In the genomic region with DNA sequence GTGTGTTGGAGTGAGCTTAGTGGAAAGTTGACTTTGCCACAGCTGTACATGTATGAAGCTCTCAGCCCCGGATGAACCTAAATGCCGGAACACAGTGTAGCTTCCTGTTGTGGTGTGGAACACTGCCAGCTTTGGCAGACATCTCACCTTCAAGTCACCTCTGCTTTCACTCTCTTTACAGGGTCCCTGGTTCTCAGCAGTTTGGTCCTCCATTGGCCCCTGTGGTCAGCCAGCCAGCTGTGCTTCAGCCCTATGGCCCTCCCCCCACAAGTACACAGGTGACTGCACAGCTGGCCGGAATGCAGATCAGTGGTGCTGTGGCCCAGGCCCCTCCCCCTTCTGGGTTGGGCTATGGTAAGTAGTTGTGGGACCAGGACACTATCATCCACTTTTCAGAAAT, we compare ENCODE assay signal across 9 mouse cellular contexts. TPM values are rescaled to one million over a fixed set of nuclear protein-coding genes. Genes with fewer than 3 reads are reported as not detected.
DNase-seq lines count a peak whose midpoint lies in the region; ATAC-seq and TF ChIP-seq lines count a peak whose summit lies in the region.
"Had no signal": no experiment of that assay in that cellular context is flagged by ENCODE, and none has a peak within 500 bp of the region (broad histone marks: within the 10 kb centered on the region; RNA-seq: fewer than 3 reads in every experiment).

No protein-coding gene starts in this region.

- no peaks in the 10 kb centered on the region for H3K27me3 ChIP-seq in heart, embryonic 12.5 days (replicated peaks)
- H3K27me3 ChIP-seq in heart, postnatal 0 days (ENCODE audit: control insufficient read depth, insufficient read depth, low read length): no peaks in the 10 kb centered on the region
- no peaks in the 10 kb centered on the region for H3K27me3 ChIP-seq in liver, postnatal 0 days (ENCODE audit: insufficient read depth, low read length)
- H3K27me3 ChIP-seq in stomach, postnatal 0 days (ENCODE audit: control insufficient read depth, insufficient read depth, low read length): no peaks in the 10 kb centered on the region
- H3K27me3 ChIP-seq: megakaryocyte, embryonic 14.5 days had no signal

- peaks cover 10% of the 10 kb centered on the region for H3K4me1 ChIP-seq in heart, embryonic 12.5 days (replicated peaks)
- no peaks in the 10 kb centered on the region; the same call in 1 of the 2 replicates for H3K4me1 ChIP-seq in heart, postnatal 0 days (ENCODE audit: control insufficient read depth, insufficient read depth)
- peaks cover 10% of the 10 kb centered on the region; the same call in 1 of the 2 replicates for H3K4me1 ChIP-seq in liver, postnatal 0 days (ENCODE audit: insufficient read depth)
- no peaks in the 10 kb centered on the region for H3K4me1 ChIP-seq in stomach, postnatal 0 days (replicated peaks; ENCODE audit: control insufficient read depth, insufficient read depth)

- H3K4me2 ChIP-seq in heart, embryonic 12.5 days: no peak overlapping the region
- H3K4me2 ChIP-seq in heart, postnatal 0 days (ENCODE audit: low read depth, low read length): no peak overlapping the region
- no peak overlapping the region for H3K4me2 ChIP-seq in liver, postnatal 0 days (ENCODE audit: low read depth, low read length)
- H3K4me2 ChIP-seq in stomach, postnatal 0 days (replicated peaks; ENCODE audit: low read depth): no peak overlapping the region

- WGBS in heart, embryonic 12.5 days: 62% methylated on average over 3 of the region's 3 CpGs
- 10% methylated on average over 3 of the region's 3 CpGs for WGBS in heart, postnatal 0 days
- 39% methylated on average over 3 of the region's 3 CpGs for WGBS in liver, postnatal 0 days (ENCODE audit: insufficient replicate concordance)
- 55% methylated on average over 3 of the region's 3 CpGs for WGBS in stomach, postnatal 0 days

- H3K9ac ChIP-seq in heart, embryonic 12.5 days: no peak overlapping the region
- H3K9ac ChIP-seq in heart, postnatal 0 days (replicated peaks; ENCODE audit: low read depth, low read length): no peak overlapping the region
- no peak overlapping the region for H3K9ac ChIP-seq in liver, postnatal 0 days (replicated peaks)
- no peak overlapping the region for H3K9ac ChIP-seq in stomach, postnatal 0 days (ENCODE audit: low read length)

- H3K9me3 ChIP-seq in heart, embryonic 12.5 days (replicated peaks): no peaks in the 10 kb centered on the region
- H3K9me3 ChIP-seq in heart, postnatal 0 days (replicated peaks; ENCODE audit: control insufficient read depth, low read length): no peaks in the 10 kb centered on the region
- no peaks in the 10 kb centered on the region for H3K9me3 ChIP-seq in liver, postnatal 0 days (ENCODE audit: low read length)
- H3K9me3 ChIP-seq in stomach, postnatal 0 days (ENCODE audit: control insufficient read depth, low read length): no peaks in the 10 kb centered on the region
- H3K9me3 ChIP-seq: megakaryocyte, embryonic 14.5 days had no signal

- H3K27ac ChIP-seq in heart, embryonic 12.5 days (ENCODE audit: poor library complexity, severe bottlenecking): no peak overlapping the region; the same call in 1 of the 2 replicates
- peak overlapping the region; percentile 56 for H3K27ac ChIP-seq in heart, postnatal 0 days (ENCODE audit: low read depth)
- H3K27ac ChIP-seq in liver, postnatal 0 days (ENCODE audit: low read depth): peak overlapping the region; percentile 57; the same call in 1 of the 2 replicates
- no peak overlapping the region for H3K27ac ChIP-seq in stomach, postnatal 0 days (replicated peaks)

- no peak for TF ChIP-seq EP300 in heart, postnatal 0 days (IDR thresholded peaks at IDR 0.05; ENCODE audit: low read depth)
- no peak for TF ChIP-seq EP300 in liver, postnatal 0 days (IDR thresholded peaks at IDR 0.05; ENCODE audit: low read depth)
- no peak for TF ChIP-seq EP300 in stomach, postnatal 0 days (optimal IDR thresholded peaks at IDR 0.05)

- no peak for TF ChIP-seq CTCF in heart, postnatal 0 days (IDR thresholded peaks at IDR 0.05; ENCODE audit: low read depth)
- no peak for TF ChIP-seq CTCF in liver, postnatal 0 days (IDR thresholded peaks at IDR 0.05; ENCODE audit: low read depth)
- TF ChIP-seq CTCF in stomach, postnatal 0 days (IDR thresholded peaks at IDR 0.05; ENCODE audit: low read depth): no peak

- H3K36me3 ChIP-seq in heart, embryonic 12.5 days: peaks cover 97% of the 10 kb centered on the region
- H3K36me3 ChIP-seq in heart, postnatal 0 days (replicated peaks; ENCODE audit: control insufficient read depth, insufficient read depth, low read length): peaks cover 97% of the 10 kb centered on the region
- H3K36me3 ChIP-seq in liver, postnatal 0 days (replicated peaks; ENCODE audit: insufficient read depth, low read length): peaks cover 87% of the 10 kb centered on the region
- peaks cover 62% of the 10 kb centered on the region for H3K36me3 ChIP-seq in stomach, postnatal 0 days (ENCODE audit: control insufficient read depth, insufficient read depth, low read length)

- no peak for DNase-seq in heart, adult 9 months (ENCODE audit: low spot score in 2 of 2)
- peak; percentile 78 for DNase-seq in heart, postnatal 0 days (ENCODE audit: low spot score)
- DNase-seq in liver, postnatal 0 days: peak; percentile 47
- no peak for DNase-seq in stomach, postnatal 0 days (ENCODE audit: low spot score)
- DNase-seq in urinary bladder, postnatal 25 days (ENCODE audit: low spot score): no peak
- DNase-seq in retina, postnatal 1 day: no peak
- no peak for DNase-seq in cerebellum, postnatal 4 days (ENCODE audit: low spot score in 2 of 2)

- peak; percentile 63; the same call in 1 of the 2 replicates for ATAC-seq in heart, embryonic 12.5 days (ENCODE audit: insufficient number of reproducible peaks, low FRiP score)
- ATAC-seq in heart, postnatal 0 days (ENCODE audit: insufficient read depth, low read depth): peak; percentile 74
- peak; percentile 81 for ATAC-seq in liver, postnatal 0 days
- peak; percentile 55 for ATAC-seq in stomach, postnatal 0 days (ENCODE audit: low FRiP score, low TSS enrichment)

- H3K4me3 ChIP-seq in heart, embryonic 12.5 days: no peak overlapping the region
- no peak overlapping the region for H3K4me3 ChIP-seq in heart, postnatal 0 days (ENCODE audit: low read depth, low read length)
- no peak overlapping the region for H3K4me3 ChIP-seq in liver, postnatal 0 days (ENCODE audit: low read depth, low read length)
- no peak overlapping the region for H3K4me3 ChIP-seq in stomach, postnatal 0 days (ENCODE audit: low read depth, low read length)
- H3K4me3 ChIP-seq: megakaryocyte, embryonic 14.5 days had no signal

RNA-seq across cellular contexts. Expression of a gene that starts 8.4 kb away (rescaled TPM):
- 93.4 and 97.4 TPM in 2 replicates for polyA plus RNA-seq in heart, embryonic 12.5 days (2016; fragmentation: Nextera tagmentation; extraction: Ambion mirVana)
- total RNA-seq in heart, postnatal 0 days (2014; rRNA removed; ENCODE audit: low replicate concordance): 71.2 and 91.6 TPM in 2 replicates
- 42.6 and 42.9 TPM in 2 replicates for polyA plus RNA-seq in heart, postnatal 0 days (2015; fragmentation: Nextera tagmentation; extraction: Ambion mirVana)
- 30.8 and 31.3 TPM in 2 replicates for polyA plus RNA-seq in liver, postnatal 0 days (2015; fragmentation: Nextera tagmentation; extraction: Ambion mirVana)
- 41.4 and 42.9 TPM in 2 replicates for polyA plus RNA-seq in stomach, postnatal 0 days (2015; fragmentation: Nextera tagmentation; extraction: Ambion mirVana)

RNA-seq across cellular contexts. Expression of a gene that starts 12.3 kb away (rescaled TPM):
- polyA plus RNA-seq in heart, embryonic 12.5 days (2016; fragmentation: Nextera tagmentation; extraction: Ambion mirVana): 20.4 and 21.2 TPM in 2 replicates
- 11.1 and 14.2 TPM in 2 replicates for total RNA-seq in heart, postnatal 0 days (2014; rRNA removed; ENCODE audit: low replicate concordance)
- polyA plus RNA-seq in heart, postnatal 0 days (2015; fragmentation: Nextera tagmentation; extraction: Ambion mirVana): 11.4 and 11.9 TPM in 2 replicates
- 4.4 and 5.1 TPM in 2 replicates for polyA plus RNA-seq in liver, postnatal 0 days (2015; fragmentation: Nextera tagmentation; extraction: Ambion mirVana)
- 13.0 and 13.7 TPM in 2 replicates for polyA plus RNA-seq in stomach, postnatal 0 days (2015; fragmentation: Nextera tagmentation; extraction: Ambion mirVana)

RNA-seq across cellular contexts. Expression of a gene that starts 14.3 kb away (rescaled TPM):
- polyA plus RNA-seq in heart, embryonic 12.5 days (2016; fragmentation: Nextera tagmentation; extraction: Ambion mirVana): 181 and 191 TPM in 2 replicates
- 190 and 249 TPM in 2 replicates for total RNA-seq in heart, postnatal 0 days (2014; rRNA removed; ENCODE audit: low replicate concordance)
- 96.8 and 104 TPM in 2 replicates for polyA plus RNA-seq in heart, postnatal 0 days (2015; fragmentation: Nextera tagmentation; extraction: Ambion mirVana)
- polyA plus RNA-seq in liver, postnatal 0 days (2015; fragmentation: Nextera tagmentation; extraction: Ambion mirVana): 0.05 and 0.38 TPM in 2 replicates
- polyA plus RNA-seq in stomach, postnatal 0 days (2015; fragmentation: Nextera tagmentation; extraction: Ambion mirVana): 0.30 and 0.42 TPM in 2 replicates

RNA-seq across cellular contexts. Expression of a gene that starts 20.3 kb away (rescaled TPM):
- polyA plus RNA-seq in heart, embryonic 12.5 days (2016; fragmentation: Nextera tagmentation; extraction: Ambion mirVana): 232 and 236 TPM in 2 replicates
- 159 and 181 TPM in 2 replicates for total RNA-seq in heart, postnatal 0 days (2014; rRNA removed; ENCODE audit: low replicate concordance)
- polyA plus RNA-seq in heart, postnatal 0 days (2015; fragmentation: Nextera tagmentation; extraction: Ambion mirVana): 243 and 251 TPM in 2 replicates
- 88.5 and 91.7 TPM in 2 replicates for polyA plus RNA-seq in liver, postnatal 0 days (2015; fragmentation: Nextera tagmentation; extraction: Ambion mirVana)
- 145 and 159 TPM in 2 replicates for polyA plus RNA-seq in stomach, postnatal 0 days (2015; fragmentation: Nextera tagmentation; extraction: Ambion mirVana)

RNA-seq across cellular contexts. Expression of a gene that starts 24.9 kb away (rescaled TPM):
- 32.4 and 34.0 TPM in 2 replicates for polyA plus RNA-seq in heart, embryonic 12.5 days (2016; fragmentation: Nextera tagmentation; extraction: Ambion mirVana)
- 60.1 and 78.8 TPM in 2 replicates for total RNA-seq in heart, postnatal 0 days (2014; rRNA removed; ENCODE audit: low replicate concordance)
- polyA plus RNA-seq in heart, postnatal 0 days (2015; fragmentation: Nextera tagmentation; extraction: Ambion mirVana): 11.6 and 14.2 TPM in 2 replicates
- 5.3 and 6.4 TPM in 2 replicates for polyA plus RNA-seq in liver, postnatal 0 days (2015; fragmentation: Nextera tagmentation; extraction: Ambion mirVana)
- 13.6 and 13.7 TPM in 2 replicates for polyA plus RNA-seq in stomach, postnatal 0 days (2015; fragmentation: Nextera tagmentation; extraction: Ambion mirVana)

Comparison
In these comparisons a context has a peak if more than half of its experiments do, and no peak if none do; other contexts are left out.
1. H3K27ac ChIP-seq: peak in heart, postnatal 0 days (single experiment) and liver, postnatal 0 days (single experiment); none in heart, embryonic 12.5 days (single experiment) and stomach, postnatal 0 days (single experiment).
2. DNase-seq: peak in heart, postnatal 0 days (single experiment) and liver, postnatal 0 days (single experiment); none in heart, adult 9 months (0 of 2), stomach, postnatal 0 days (single experiment), urinary bladder, postnatal 25 days (single experiment), retina, postnatal 1 day (single experiment) and cerebellum, postnatal 4 days (0 of 2).
3. RNA of a gene that starts 14.3 kb away (polyA plus RNA-seq): 181 to 191 TPM in heart, embryonic 12.5 days and 96.8 to 104 TPM in heart, postnatal 0 days; 0.30 to 0.42 TPM in stomach, postnatal 0 days and 0.05 to 0.38 TPM in liver, postnatal 0 days; every median in the first group is over 10 times any median in the second.
4. Peak in every context shown above with its lines, with median percentiles within 50 percentile points of each other: ATAC-seq.